8 mouse cellular contexts compared by ENCODE assay signal in the genomic region with DNA sequence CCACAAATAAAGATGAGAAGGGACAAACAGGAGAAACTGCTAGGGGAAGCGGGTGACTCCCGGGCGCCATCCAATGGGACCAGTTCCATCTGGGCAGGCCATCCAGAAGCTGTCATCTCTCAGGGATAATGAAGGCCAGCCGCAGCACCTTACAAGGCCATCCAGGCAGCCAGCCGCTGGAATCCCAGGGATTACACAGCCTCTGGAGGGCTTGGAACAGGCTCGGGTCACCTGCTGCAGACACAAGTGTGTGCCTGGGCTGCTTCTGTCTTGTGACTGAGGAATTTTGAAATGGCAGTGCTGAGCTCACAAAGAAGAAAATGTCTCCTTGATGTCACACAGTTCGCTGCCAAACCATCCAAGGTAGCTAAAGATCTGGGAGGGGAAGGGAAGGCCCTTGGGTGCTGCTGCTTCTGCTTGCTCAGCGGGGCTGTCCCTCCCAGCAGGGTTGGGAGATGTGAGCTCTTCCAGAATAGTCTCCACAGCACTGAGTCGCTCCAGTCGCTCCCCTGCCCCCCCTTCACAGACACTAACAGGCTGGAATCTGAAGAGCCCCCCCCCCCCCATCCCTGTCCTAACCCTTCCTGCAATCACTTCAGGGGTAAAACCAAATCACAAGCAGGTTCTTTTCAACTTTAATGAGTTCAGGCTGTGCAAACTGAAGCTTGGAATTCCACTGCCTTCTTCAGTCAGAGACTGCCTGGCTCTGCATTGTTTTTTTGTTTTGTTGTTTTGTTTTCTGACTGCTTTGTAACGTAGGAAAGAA. TPM values are rescaled to one million over a fixed set of nuclear protein-coding genes. Genes with fewer than 3 reads are reported as not detected.
DNase-seq lines count a peak whose midpoint lies in the region; ATAC-seq and TF ChIP-seq lines count a peak whose summit lies in the region.

No protein-coding gene starts in this region.

- no peak overlapping the region for H3K4me3 ChIP-seq in midbrain, embryonic 10.5 days
- no peak overlapping the region for H3K4me3 ChIP-seq in midbrain, postnatal 0 days (ENCODE audit: low read depth, low read length)
- no peak overlapping the region for H3K4me3 ChIP-seq in embryonic facial prominence, embryonic 15.5 days (replicated peaks)

- peak; percentile 36 for DNase-seq in midbrain, embryonic 10.5 days (ENCODE audit: low spot score)
- no peak for DNase-seq in midbrain, postnatal 0 days (ENCODE audit: low spot score)
- peak; percentile 86 to 91 for DNase-seq in heart, postnatal 10 days
- DNase-seq in skeletal muscle tissue, adult 2 months (ENCODE audit: low read depth, low spot score) = peak; percentile 80
- no peak for DNase-seq in left cerebral cortex, postnatal 14 days (ENCODE audit: low spot score in 2 of 2)
- DNase-seq in kidney, postnatal 25 days = no peak
- DNase-seq in frontal cortex, postnatal 14 days (ENCODE audit: low spot score in 2 of 2) = no peak

- H3K9ac ChIP-seq in midbrain, postnatal 0 days (replicated peaks; ENCODE audit: low read length, poor library complexity, severe bottlenecking) = no peak overlapping the region; the same call in 1 of the 2 replicates
- H3K9ac ChIP-seq in embryonic facial prominence, embryonic 15.5 days = no peak overlapping the region

- TF ChIP-seq CTCF in midbrain, postnatal 0 days (IDR thresholded peaks at IDR 0.05) = no peak

- intact Hi-C loops in heart, postnatal 10 days (cut with DNase I) = loop anchor here (1.0 to 5.0 kb wide), 3 partner anchors 34 to 61 kb away; no protein-coding TSS in a partner anchor
- intact Hi-C loops in left cerebral cortex, postnatal 14 days (cut with DNase I) = no loop called here

- H3K9me3 ChIP-seq in midbrain, embryonic 10.5 days (replicated peaks) = peaks cover 5% of the 10 kb centered on the region; the same call in 1 of the 2 replicates
- no peaks in the 10 kb centered on the region for H3K9me3 ChIP-seq in midbrain, postnatal 0 days (ENCODE audit: low read length)
- H3K9me3 ChIP-seq in embryonic facial prominence, embryonic 15.5 days (replicated peaks) = no peaks in the 10 kb centered on the region

- no peaks in the 10 kb centered on the region for H3K36me3 ChIP-seq in midbrain, embryonic 10.5 days
- no peaks in the 10 kb centered on the region for H3K36me3 ChIP-seq in midbrain, postnatal 0 days (ENCODE audit: insufficient read depth, low read length)
- H3K36me3 ChIP-seq in embryonic facial prominence, embryonic 15.5 days = no peaks in the 10 kb centered on the region

- H3K27me3 ChIP-seq in midbrain, embryonic 10.5 days (ENCODE audit: low read depth, poor library complexity, severe bottlenecking) = no peaks in the 10 kb centered on the region; the same call in 1 of the 2 replicates
- H3K27me3 ChIP-seq in midbrain, postnatal 0 days (ENCODE audit: insufficient read depth, low read length) = no peaks in the 10 kb centered on the region
- H3K27me3 ChIP-seq in embryonic facial prominence, embryonic 15.5 days = no peaks in the 10 kb centered on the region

- peak overlapping the region; percentile 88 for H3K27ac ChIP-seq in midbrain, embryonic 10.5 days (replicated peaks)
- no peak overlapping the region for H3K27ac ChIP-seq in midbrain, postnatal 0 days (ENCODE audit: low read depth, low read length)
- peak overlapping the region; percentile 41 for H3K27ac ChIP-seq in embryonic facial prominence, embryonic 15.5 days (replicated peaks)

- no peak overlapping the region for H3K4me2 ChIP-seq in midbrain, postnatal 0 days (ENCODE audit: low read depth, low read length, poor library complexity, severe bottlenecking)
- H3K4me2 ChIP-seq in embryonic facial prominence, embryonic 15.5 days (replicated peaks) = no peak overlapping the region

- no peak for ATAC-seq in midbrain, postnatal 0 days (ENCODE audit: low FRiP score)
- ATAC-seq in embryonic facial prominence, embryonic 15.5 days (ENCODE audit: insufficient number of reproducible peaks, low FRiP score, low TSS enrichment, low read depth) = peak; percentile 62

- 28% methylated on average over 11 of the region's 11 CpGs for WGBS in midbrain, embryonic 10.5 days
- 37% methylated on average over 11 of the region's 11 CpGs for WGBS in midbrain, postnatal 0 days
- WGBS in embryonic facial prominence, embryonic 15.5 days = 22% methylated on average over 11 of the region's 11 CpGs

- H3K4me1 ChIP-seq in midbrain, embryonic 10.5 days = peaks cover 51% of the 10 kb centered on the region
- peaks cover 10% of the 10 kb centered on the region; the same call in 1 of the 2 replicates for H3K4me1 ChIP-seq in midbrain, postnatal 0 days (ENCODE audit: insufficient read depth, low read length)
- H3K4me1 ChIP-seq in embryonic facial prominence, embryonic 15.5 days = peaks cover 30% of the 10 kb centered on the region

RNA-seq across cellular contexts. Expression of gene Pim1, which starts 32.6 kb away (rescaled TPM):
- polyA plus RNA-seq in midbrain, embryonic 10.5 days (2016; fragmentation: Nextera tagmentation; extraction: Ambion mirVana) = 27.2 and 33.8 TPM in 2 replicates
- total RNA-seq in midbrain, postnatal 0 days (2014; rRNA removed) = 8.3 and 10.9 TPM in 2 replicates
- 10.6 and 12.7 TPM in 2 replicates for polyA plus RNA-seq in midbrain, postnatal 0 days (2015; fragmentation: Nextera tagmentation; extraction: Ambion mirVana)
- polyA plus RNA-seq in embryonic facial prominence, embryonic 15.5 days (2015; fragmentation: Nextera tagmentation; extraction: Ambion mirVana) = 17.8 and 20.0 TPM in 2 replicates
- 10 to 100 TPM; 40.6 to 51.5 TPM for total RNA-seq in heart, postnatal 10 days (2021)
- total RNA-seq in left cerebral cortex, postnatal 14 days (2021) = 1 to 10 TPM; 3.4 to 4.2 TPM

Comparison
In these comparisons a context has a peak if more than half of its experiments do, and no peak if none do; other contexts are left out.
1. DNase-seq: peak in midbrain, embryonic 10.5 days (single experiment), heart, postnatal 10 days (2 of 2) and skeletal muscle tissue, adult 2 months (single experiment); none in midbrain, postnatal 0 days (single experiment), left cerebral cortex, postnatal 14 days (0 of 2), kidney, postnatal 25 days (0 of 2) and frontal cortex, postnatal 14 days (0 of 2).